Mouse (Mus musculus): ENCODE data around the gene Bsn. TPM values are rescaled to one million over a fixed set of nuclear protein-coding genes. Genes with fewer than 3 reads are reported as not detected.

Bsn gene
- polyA plus RNA-seq, 1 experiment = 0.56 TPM

- Histone ChIP-seq H3K79me2 (ENCODE audit: control insufficient read depth, insufficient read depth) (no peaks in the 10 kb centered on the region), H3K36me3 (ENCODE audit: control insufficient read depth, insufficient read depth) (no peaks in the 10 kb centered on the region), H3K4me3 (peak overlapping the region; percentile 66), H3K27me3 (ENCODE audit: control insufficient read depth, insufficient read depth, insufficient read length) (no peaks in the 10 kb centered on the region), H3K4me2 (ENCODE audit: low read depth) (peak overlapping the region; percentile 100), H3ac (ENCODE audit: control insufficient read depth, insufficient read length) (peak overlapping the region; percentile 16)
- TF ChIP-seq SRF (IDR thresholded peaks at IDR 0.05; ENCODE audit: control insufficient read depth, insufficient read length, low read depth) (peak; percentile 14), POLR2AphosphoS2 (IDR thresholded peaks at IDR 0.05; ENCODE audit: insufficient read length, low read depth) (no peak)
Observed at GRCm38 (mm10) chr9:108094998-108095411, 95.2 kb downstream of the Bsn start.

GRCm38 (mm10) chr9:108094184-108094941, 95.8 kb downstream of the Bsn start, which contains the start of gene Apeh:
Gene Apeh, minus strand, starts transcription at chr9:108094606.
- H3K4me2 ChIP-seq (ENCODE audit: low read depth) = peak within 1 kb of the TSS; percentile 100
- H3ac ChIP-seq (ENCODE audit: control insufficient read depth, insufficient read length) = peak within 1 kb of the TSS; percentile 16
- H3K79me2 ChIP-seq (ENCODE audit: control insufficient read depth, insufficient read depth) = no peaks in the 10 kb centered on the region
- H3K4me3 ChIP-seq = peak within 1 kb of the TSS; percentile 66
- TF ChIP-seq POLR2AphosphoS2 (IDR thresholded peaks at IDR 0.05; ENCODE audit: insufficient read length, low read depth) = peak; percentile 39
- peak; percentile 69 for TF ChIP-seq POLR2A (IDR thresholded peaks at IDR 0.05; ENCODE audit: insufficient read length, low read depth)
- no peak for TF ChIP-seq MYOD1 (IDR thresholded peaks at IDR 0.05; ENCODE audit: control insufficient read depth in 1 of 3, insufficient read length in 2 of 3, low read depth in 2 of 3)
- no peaks in the 10 kb centered on the region for H3K27me3 ChIP-seq (ENCODE audit: control insufficient read depth, insufficient read depth, insufficient read length)
- no peaks in the 10 kb centered on the region for H3K36me3 ChIP-seq (ENCODE audit: control insufficient read depth, insufficient read depth)

DNA sequence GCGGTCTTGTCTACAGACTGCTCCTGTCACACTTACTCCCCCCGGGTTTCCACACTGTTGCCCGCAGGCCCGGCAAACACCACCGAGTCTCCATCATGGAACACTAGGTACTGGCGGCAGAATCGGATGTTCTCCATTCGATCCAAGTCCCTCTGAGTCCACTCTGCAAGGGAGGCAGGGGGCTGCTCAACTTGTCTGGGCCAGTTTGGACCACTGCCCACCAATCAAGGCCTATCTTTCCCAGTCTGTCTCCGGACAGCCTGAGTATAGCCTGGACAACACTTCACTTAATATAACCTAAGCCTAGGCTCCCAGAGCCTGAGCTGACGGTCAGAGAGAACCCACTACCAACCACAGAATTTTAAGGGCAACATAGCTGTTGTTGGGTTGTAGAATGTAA, 96.6 kb downstream of the Bsn start:
- no peaks in the 10 kb centered on the region for H3K27me3 ChIP-seq (ENCODE audit: control insufficient read depth, insufficient read depth, insufficient read length)
- peak overlapping the region; percentile 66 for H3K4me3 ChIP-seq
- H3K36me3 ChIP-seq (ENCODE audit: control insufficient read depth, insufficient read depth) = no peaks in the 10 kb centered on the region
- H3K4me2 ChIP-seq (ENCODE audit: low read depth) = peak overlapping the region; percentile 86
- TF ChIP-seq POLR2AphosphoS2 (IDR thresholded peaks at IDR 0.05; ENCODE audit: insufficient read length, low read depth) = no peak
- no peak for TF ChIP-seq REST (IDR thresholded peaks at IDR 0.05; ENCODE audit: insufficient read depth, insufficient read length)
- TF ChIP-seq MAX (IDR thresholded peaks at IDR 0.05; ENCODE audit: low read depth) = no peak
- TF ChIP-seq E2F4 (IDR thresholded peaks at IDR 0.05; ENCODE audit: insufficient read depth) = no peak
- TF ChIP-seq SRF (IDR thresholded peaks at IDR 0.05; ENCODE audit: control insufficient read depth, insufficient read length, low read depth) = no peak
- no peak for TF ChIP-seq TCF3 (IDR thresholded peaks at IDR 0.05; ENCODE audit: insufficient read length, low read depth)
- no peak for TF ChIP-seq TCF12 (IDR thresholded peaks at IDR 0.05; ENCODE audit: insufficient read depth, poor library complexity, severe bottlenecking)
- no peak for TF ChIP-seq MYOD1 (IDR thresholded peaks at IDR 0.05; ENCODE audit: control insufficient read depth in 1 of 3, insufficient read length in 2 of 3, low read depth in 2 of 3)
- TF ChIP-seq CEBPB (IDR thresholded peaks at IDR 0.05; ENCODE audit: insufficient read depth, poor library complexity, severe bottlenecking) = no peak
- peak overlapping the region; percentile 16 for H3ac ChIP-seq (ENCODE audit: control insufficient read depth, insufficient read length)
- H3K79me2 ChIP-seq (ENCODE audit: control insufficient read depth, insufficient read depth) = no peaks in the 10 kb centered on the region

DNA sequence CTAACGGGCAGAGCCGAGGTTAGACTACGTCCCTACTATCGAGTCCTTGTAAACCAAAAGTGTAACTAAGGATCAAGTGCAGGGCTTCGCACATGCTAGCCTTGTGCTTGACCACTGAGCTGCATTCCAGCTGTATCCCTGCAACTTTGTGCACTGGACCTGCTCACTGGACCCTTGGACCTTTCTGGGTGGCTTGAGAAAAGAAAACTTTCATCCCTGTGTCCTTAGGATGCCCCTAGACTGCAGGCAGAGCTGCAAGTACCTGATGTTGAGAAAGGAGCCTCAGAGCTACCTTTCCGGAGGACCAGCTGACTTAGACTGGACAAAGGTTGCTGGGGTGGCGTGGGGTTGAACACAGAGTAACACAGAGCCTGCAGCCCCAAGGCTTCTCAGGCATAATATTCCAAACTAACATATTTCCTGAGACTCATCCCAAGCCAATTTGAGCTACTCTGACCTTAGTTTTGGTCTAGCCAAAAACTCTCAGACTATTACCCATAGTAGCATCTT, 99.5 kb downstream of the Bsn start:
- H3K36me3 ChIP-seq (ENCODE audit: control insufficient read depth, insufficient read depth) = peaks cover 5% of the 10 kb centered on the region
- H3ac ChIP-seq (ENCODE audit: control insufficient read depth, insufficient read length) = no peak overlapping the region
- TF ChIP-seq MYOD1 (IDR thresholded peaks at IDR 0.05; ENCODE audit: control insufficient read depth in 1 of 3, insufficient read length in 2 of 3, low read depth in 2 of 3) = no peak
- no peak for TF ChIP-seq SRF (IDR thresholded peaks at IDR 0.05; ENCODE audit: control insufficient read depth, insufficient read length, low read depth)
- no peak for TF ChIP-seq TCF3 (IDR thresholded peaks at IDR 0.05; ENCODE audit: insufficient read length, low read depth)
- no peak for TF ChIP-seq CEBPB (IDR thresholded peaks at IDR 0.05; ENCODE audit: insufficient read depth, poor library complexity, severe bottlenecking)
- no peak for TF ChIP-seq USF1 (IDR thresholded peaks at IDR 0.05; ENCODE audit: low read depth)
- no peak for TF ChIP-seq MAX (IDR thresholded peaks at IDR 0.05; ENCODE audit: low read depth)
- no peak for TF ChIP-seq REST (IDR thresholded peaks at IDR 0.05; ENCODE audit: insufficient read depth, insufficient read length)
- no peak overlapping the region for H3K4me3 ChIP-seq
- no peaks in the 10 kb centered on the region for H3K27me3 ChIP-seq (ENCODE audit: control insufficient read depth, insufficient read depth, insufficient read length)
- H3K4me2 ChIP-seq (ENCODE audit: low read depth) = no peak overlapping the region
- no peaks in the 10 kb centered on the region for H3K79me2 ChIP-seq (ENCODE audit: control insufficient read depth, insufficient read depth)

GRCm38 (mm10) chr9:108085261-108085660, 104.9 kb downstream of the Bsn start:
- Histone ChIP-seq H3K4me2 (ENCODE audit: low read depth) (no peak overlapping the region), H3K4me3 (no peak overlapping the region), H3K79me2 (ENCODE audit: control insufficient read depth, insufficient read depth) (no peaks in the 10 kb centered on the region), H3K27me3 (ENCODE audit: control insufficient read depth, insufficient read depth, insufficient read length) (no peaks in the 10 kb centered on the region), H3ac (ENCODE audit: control insufficient read depth, insufficient read length) (no peak overlapping the region), H3K36me3 (ENCODE audit: control insufficient read depth, insufficient read depth) (peaks cover 5% of the 10 kb centered on the region)
- TF ChIP-seq TCF12 (IDR thresholded peaks at IDR 0.05; ENCODE audit: insufficient read depth, poor library complexity, severe bottlenecking) = no peak
- TF ChIP-seq USF1 (IDR thresholded peaks at IDR 0.05; ENCODE audit: low read depth) = no peak
- no peak for TF ChIP-seq POLR2AphosphoS2 (IDR thresholded peaks at IDR 0.05; ENCODE audit: insufficient read length, low read depth)
- TF ChIP-seq E2F4 (IDR thresholded peaks at IDR 0.05; ENCODE audit: insufficient read depth) = no peak
- TF ChIP-seq CEBPB (IDR thresholded peaks at IDR 0.05; ENCODE audit: insufficient read depth, poor library complexity, severe bottlenecking) = no peak
- TF ChIP-seq REST (IDR thresholded peaks at IDR 0.05; ENCODE audit: insufficient read depth, insufficient read length) = no peak
- no peak for TF ChIP-seq SRF (IDR thresholded peaks at IDR 0.05; ENCODE audit: control insufficient read depth, insufficient read length, low read depth)
- TF ChIP-seq TCF3 (IDR thresholded peaks at IDR 0.05; ENCODE audit: insufficient read length, low read depth) = no peak
- TF ChIP-seq MYOD1 (IDR thresholded peaks at IDR 0.05; ENCODE audit: control insufficient read depth in 1 of 3, insufficient read length in 2 of 3, low read depth in 2 of 3) = no peak
- TF ChIP-seq POLR2A (IDR thresholded peaks at IDR 0.05; ENCODE audit: insufficient read length, low read depth) = no peak
- no peak for TF ChIP-seq MYOG (IDR thresholded peaks at IDR 0.05; ENCODE audit: control insufficient read depth in 1 of 3, insufficient read depth in 1 of 3, insufficient read length in 2 of 3, low read depth in 2 of 3)
- TF ChIP-seq MAX (IDR thresholded peaks at IDR 0.05; ENCODE audit: low read depth) = no peak
